Mouse (Mus musculus): ENCODE measurements around the gene P2ry4.

The P2ry4 gene

DNA sequence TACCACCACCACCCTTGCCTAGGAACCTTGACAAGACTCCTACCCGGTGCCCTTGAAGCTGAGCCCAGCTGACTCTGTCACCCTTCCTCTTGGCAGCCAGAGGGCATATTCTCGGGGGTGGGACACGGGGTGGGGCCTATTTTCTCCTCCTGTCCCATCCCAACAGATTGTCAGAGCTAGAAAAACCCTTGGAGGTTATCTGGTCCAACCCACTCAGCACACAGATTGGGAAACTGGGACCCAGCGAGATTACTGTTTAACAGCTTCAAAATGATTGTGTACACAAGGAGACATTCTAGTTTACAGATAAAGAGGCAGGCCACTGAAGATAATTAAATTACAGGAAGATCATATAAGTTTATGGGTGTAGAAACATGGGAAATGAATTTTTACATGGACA lies at the start of gene P2ry4:
TSS of gene P2ry4 (minus strand) at position 79 of the 400 bp plus-strand sequence.
- DNase-seq (ENCODE audit: low spot score) = no peak

DNA sequence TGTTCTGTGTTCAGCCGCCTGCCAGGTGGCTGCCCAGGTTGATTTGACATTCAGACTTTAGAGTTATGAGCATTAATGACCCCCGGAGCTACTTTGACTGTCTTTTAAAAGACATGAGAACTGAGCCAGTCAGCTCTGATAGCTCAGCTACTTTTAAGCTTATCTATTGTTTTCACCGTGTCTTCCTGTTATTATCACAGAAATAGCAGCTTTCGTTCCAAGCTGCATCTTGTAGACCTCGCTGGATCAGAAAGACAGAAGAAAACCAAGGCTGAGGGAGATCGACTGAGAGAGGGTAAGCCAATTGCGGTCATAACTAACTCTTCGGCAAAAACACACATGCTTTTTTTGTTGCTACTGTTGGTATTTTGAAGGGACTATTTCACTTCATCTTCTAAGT lies 43.8 kb upstream of the P2ry4 start:
- no peak for DNase-seq (ENCODE audit: low spot score)

DNA sequence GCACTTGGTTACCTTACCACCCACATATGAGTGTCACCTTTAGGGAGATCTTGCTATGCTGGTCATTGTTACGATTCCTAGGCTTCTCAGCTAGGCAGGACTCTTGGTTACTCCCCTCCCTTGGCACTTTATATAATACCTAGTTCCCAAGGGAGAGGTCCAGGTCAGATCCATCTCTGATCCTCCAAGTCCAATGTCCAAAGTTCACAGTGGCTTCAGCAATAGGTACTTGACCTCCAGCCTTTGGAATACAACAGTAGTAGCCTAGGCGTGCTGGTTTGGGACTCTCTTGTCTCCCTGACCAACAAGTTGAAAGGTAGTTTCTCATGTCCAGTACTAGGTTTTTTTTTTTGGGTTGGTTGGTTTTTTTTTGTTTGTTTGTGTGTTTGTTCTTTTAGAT lies 34.4 kb upstream of the P2ry4 start:
- no peak for DNase-seq (ENCODE audit: low spot score)

DNA sequence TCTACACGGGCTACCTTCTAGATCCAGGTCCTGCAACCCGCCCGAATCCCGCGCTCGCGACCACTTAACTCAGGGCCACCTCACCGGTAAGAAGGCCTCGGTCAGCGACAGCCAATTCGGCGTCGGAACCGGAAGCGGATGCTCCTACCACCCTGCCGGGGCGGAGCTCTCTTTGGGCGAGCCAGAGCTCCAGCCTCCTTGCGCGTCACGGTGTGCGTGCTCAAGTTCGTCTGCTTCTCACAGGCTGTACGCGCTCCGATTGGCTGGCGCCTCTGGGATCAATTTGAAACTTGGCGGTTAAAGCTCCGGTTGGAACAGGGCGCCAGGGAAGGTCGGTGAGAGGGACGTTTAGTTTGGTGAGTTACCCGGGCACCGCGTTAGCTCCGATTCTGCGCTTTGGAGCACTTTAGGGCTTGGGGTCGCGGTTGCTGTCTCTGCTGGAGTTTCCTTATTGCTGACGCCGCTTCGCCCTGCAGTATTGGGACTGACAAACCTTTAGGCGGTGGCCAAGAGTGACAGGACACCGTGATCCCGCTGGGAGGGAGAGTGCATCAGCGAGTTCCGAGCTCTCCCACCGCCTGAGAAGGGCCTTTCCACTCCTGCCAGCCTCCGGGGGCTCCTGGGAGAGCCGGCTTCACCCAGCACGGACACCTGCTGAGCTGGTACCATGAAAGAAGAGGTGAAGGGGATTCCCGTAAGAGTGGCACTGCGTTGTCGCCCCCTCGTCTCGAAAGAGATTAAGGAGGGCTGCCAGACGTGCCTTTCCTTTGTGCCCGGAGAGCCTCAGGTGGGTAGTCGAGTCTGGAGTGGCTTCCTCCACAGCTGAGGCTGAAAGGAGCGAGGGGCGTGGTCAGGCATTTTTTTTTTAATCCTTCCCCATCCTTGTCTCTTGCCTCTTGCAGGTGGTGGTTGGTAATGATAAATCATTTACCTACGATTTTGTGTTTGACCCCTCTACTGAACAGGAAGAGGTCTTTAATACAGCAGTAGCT lies 31.4 kb upstream of the P2ry4 start, which contains the start of gene Pdzd11:
TSS of gene Pdzd11 (minus strand) at position 767 of the 992 bp plus-strand sequence.
- peak; percentile 96 for DNase-seq (ENCODE audit: low spot score)

DNA sequence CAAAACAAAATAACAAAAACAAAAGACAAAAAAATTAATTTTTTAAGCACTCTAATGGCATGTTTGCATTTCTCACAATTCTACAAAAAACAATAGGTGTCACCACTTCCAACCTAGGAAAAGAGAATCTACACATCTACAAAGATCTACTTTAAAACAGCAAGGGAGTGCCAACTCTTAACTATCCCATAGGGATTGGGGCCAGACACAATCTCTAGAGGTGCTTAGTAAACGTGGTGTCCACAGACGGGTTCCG lies 30.8 kb upstream of the P2ry4 start, which contains the start of gene Kif4:
TSS of gene Kif4 (plus strand) at position 192 of the 256 bp plus-strand sequence.
- DNase-seq (ENCODE audit: low spot score) = no peak

DNA sequence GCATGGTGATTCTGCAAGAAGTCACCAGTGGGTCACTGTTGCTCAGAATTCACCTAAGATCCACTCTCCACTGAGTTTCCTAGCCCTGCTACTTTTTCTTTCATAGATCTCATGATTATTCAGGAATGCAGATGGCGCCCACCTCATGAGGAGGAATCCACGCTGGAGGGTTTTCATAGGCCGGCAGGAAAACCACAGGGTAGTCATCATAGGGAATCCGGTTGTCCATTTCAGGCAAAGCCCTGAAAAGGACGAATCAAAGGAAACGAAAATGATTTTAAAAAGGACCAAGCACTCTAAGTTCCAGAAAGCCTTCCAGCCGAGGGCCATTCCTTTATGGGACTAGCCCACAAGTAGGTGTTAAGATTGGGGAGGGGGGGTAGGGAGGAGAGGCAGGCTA lies 30.5 kb upstream of the P2ry4 start:
- peak; percentile 4 for DNase-seq (ENCODE audit: low spot score)

DNA sequence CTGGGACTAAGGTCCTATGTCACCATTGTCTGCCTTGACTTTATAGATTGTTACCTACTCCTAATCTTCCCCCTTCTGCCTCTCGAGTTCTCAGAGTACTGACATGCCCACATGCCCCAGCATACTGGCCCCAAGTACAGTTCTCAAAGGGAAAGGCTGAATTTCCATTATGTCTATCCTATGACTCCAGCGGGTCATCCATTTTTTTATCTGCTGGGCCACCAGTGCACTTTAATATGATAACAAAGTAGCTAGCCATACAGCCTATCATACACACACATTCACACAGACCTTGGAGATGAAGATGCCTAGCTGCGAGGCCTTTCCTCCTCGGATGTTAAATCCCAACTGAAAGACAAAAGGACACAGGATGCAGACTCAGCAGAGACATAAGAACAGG lies 29.6 kb upstream of the P2ry4 start:
- no peak for DNase-seq (ENCODE audit: low spot score)

DNA sequence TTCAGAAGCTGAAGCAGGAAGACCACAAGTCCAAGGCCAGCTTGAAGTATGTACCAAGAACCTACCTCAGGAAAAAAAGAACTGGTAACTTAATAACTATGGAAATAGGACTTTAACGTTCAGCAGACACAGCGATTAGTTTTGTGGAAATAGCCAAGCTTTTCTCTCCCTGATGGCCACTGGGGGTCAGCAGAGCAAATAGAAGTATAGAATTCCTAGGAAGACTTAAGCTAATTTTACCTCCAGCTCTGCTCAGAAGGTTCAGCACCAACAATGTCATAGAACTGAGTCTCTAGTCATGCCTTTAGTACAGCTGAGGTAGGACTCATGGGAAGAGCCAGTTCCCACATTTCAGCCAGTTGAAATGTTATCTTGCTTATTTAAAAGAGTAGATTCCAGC lies 26.7 kb upstream of the P2ry4 start:
- DNase-seq (ENCODE audit: low spot score) = no peak

DNA sequence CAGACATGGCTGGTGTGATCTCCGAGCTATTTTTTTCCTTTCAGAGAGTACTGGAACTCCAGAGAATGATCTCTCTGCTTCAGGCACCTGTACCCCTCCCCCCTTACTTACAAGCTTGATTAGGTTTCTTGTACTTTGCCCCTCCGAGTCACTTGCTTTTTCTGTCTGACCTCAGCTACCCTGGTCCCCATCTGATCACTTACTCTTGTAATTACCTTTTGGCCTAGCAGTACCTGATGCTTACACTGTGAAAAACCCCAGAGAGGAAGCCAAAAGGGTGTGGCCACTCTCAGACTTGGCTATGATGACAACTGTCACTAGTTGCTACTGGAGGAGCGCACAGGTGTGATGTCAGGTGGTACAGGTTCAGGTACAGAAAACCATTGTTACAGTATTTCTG lies 23.8 kb upstream of the P2ry4 start:
- DNase-seq (ENCODE audit: low spot score) = no peak

DNA sequence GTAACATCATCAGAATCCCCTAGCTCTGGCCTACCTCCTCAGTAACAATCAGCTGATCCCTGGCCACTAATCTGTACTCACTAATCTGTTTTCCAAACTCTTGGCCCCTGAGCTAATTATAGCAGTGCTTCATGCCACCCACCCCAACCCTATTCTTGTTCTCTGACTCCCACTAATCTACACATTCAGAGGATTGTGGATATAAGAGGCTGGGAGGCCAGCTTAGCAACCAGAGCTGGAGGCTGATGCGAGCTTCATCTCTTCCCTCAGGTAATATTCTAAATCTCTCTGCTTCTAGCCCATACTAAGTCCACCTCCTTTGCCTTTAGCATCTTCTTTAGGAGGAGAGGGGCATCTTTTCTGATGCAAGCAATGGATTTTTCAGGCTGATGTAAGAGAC lies 10.6 kb upstream of the P2ry4 start, which contains the start of gene Arr3:
TSS of gene Arr3 (plus strand) at position 184 of the 400 bp plus-strand sequence.
- DNase-seq (ENCODE audit: low spot score) = no peak

DNA sequence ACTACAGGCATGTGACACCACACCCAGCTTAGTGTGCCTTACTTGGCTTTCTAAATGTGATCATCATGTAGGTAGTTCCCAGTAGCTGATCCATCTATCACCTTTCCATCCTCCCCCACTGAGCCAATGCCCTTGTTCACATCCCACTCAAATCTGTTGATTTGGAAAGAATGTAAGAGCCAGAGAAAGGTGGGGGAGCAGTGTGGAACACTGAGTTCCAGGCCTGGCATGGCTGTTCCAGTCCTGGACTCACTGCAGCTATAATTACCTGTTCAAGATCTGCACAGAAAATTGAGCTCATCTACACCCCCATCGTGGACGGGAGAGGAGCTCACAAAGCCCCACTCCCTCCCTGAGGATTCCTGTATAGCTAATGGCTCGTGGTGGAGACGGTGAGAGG lies 5.1 kb upstream of the P2ry4 start:
- no peak for DNase-seq (ENCODE audit: low spot score)

DNA sequence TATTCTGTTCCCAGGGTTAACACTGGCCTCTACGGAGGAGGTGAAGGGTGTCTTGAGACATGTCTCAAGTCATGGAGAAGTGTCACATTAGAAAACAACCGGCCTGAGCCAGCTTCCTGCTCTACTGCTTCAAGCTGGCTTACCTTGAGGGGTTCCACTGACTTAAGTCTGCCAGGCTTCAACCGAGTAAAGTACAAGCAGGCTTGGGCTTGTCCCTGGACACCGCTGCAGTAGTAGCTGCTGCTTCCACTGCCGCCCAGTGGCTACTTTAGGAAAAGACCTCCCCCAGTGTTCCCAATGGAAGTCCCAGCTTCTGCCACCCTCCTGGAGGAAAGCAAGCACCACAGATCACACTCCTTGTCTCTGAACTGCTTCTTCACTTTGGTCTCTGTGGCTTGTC lies 2.8 kb upstream of the P2ry4 start:
- DNase-seq (ENCODE audit: low spot score) = peak; percentile 66

DNA sequence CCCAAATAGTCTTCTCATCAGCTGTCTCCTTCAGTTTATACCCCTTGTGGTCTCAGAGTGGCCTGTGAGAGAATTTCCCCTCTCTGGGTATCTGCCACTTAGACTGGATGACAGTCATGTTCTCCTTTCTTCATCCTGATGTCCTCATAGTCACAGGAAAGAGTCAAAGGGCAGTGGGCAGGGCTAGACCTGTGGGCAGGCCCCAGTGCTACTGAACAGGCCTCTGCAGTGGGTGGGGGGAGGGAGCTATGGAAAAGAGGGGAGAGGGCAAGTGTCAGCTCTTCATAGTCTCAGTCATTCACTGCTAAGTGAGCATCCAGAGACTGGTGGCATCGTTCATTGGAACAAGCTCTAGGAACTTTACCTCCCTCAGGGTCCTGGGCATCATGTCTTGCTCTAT lies 22.7 kb downstream of the P2ry4 start, which contains the start of gene Awat1:
TSS of gene Awat1 (plus strand) at position 301 of the 400 bp plus-strand sequence.
- DNase-seq (ENCODE audit: low spot score) = no peak

DNA sequence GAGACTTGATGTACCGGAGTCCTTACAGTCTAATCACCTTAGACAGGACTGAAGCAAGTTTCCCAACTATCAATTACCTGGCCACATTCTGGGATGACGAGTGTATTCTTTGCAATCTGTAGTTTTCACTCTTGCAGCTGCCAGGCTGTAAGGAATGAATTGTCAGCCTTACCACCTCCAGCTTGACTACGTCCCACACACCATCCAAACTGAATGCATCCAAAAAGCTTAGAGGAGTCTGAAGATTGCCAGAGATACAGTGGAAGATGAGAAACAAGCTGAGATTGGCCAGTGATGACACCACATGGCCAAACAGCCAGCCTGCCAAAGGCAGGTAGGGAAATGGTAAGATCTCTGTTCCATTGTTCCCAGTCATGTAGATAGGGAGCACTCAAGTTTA lies 29.0 kb downstream of the P2ry4 start:
- no peak for DNase-seq (ENCODE audit: low spot score)

DNA sequence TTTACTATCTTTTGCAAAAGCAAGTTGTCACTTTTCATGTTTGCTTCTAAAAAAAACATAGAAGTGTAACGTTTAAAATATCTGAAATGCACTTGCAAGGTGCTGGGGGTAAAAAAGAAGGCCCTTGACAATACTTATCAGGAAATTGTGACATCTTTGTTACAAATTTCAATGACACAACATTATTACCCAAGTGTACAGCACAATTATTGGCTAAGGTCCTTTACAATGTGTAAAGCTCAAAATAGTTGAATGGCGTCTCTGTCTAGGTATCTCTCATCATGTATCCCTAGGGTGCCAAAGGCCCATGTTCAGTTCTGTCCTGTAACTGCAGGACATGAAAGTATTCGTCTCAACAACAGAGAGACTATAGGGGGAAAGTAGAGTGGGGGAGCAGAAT lies 38.6 kb downstream of the P2ry4 start:
- no peak for DNase-seq (ENCODE audit: low spot score)
